Mouse (Mus musculus): ENCODE measurements around the gene Asah2. TPM values are rescaled to one million over a fixed set of nuclear protein-coding genes. Genes with fewer than 3 reads are reported as not detected.

Asah2 gene
- polyA plus RNA-seq, 1 experiment: 2.0 TPM

DNA sequence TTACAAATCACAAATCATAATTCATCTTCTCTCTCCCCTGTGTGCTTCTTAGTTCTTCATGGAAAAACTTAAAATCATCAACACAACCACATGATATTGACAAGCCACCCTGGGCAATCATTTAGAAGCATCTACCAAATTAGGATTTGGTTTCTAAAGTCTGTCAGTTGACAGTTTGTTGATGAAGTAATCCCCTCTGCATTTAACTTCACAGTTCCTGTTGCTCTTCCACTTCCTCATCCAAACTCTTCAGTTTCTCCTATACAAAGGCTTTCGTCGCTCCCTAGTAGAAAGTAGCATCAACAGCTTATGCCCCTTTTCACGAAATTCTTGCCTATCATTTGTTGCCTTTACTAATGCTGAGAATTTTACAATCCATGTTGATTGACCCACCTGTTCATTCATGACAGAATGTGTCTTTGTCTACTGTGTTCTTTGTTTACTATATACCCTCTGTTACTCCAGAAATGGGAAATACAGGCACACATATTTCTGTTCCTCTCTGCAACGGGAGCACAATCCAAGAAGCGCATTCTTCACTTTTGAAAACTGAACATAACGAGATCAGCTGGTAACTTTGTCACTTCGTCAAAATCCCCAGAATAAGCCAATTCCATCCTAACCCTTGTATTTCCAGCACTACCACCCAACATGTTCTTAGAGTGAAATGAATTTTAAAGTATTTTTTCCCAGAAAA, 157.1 kb downstream of the Asah2 start:
- Histone ChIP-seq H3K4me1 (ENCODE audit: control insufficient read depth, insufficient read depth, insufficient read length) (no peaks in the 10 kb centered on the region), H3K4me3 (ENCODE audit: extremely low read depth, insufficient read depth, insufficient read length) (no peak overlapping the region), H3K36me3 (ENCODE audit: control insufficient read depth, insufficient read depth, low read length) (no peaks in the 10 kb centered on the region), H3K27ac (ENCODE audit: insufficient read depth, low read length) (no peak overlapping the region), H3K27me3 (ENCODE audit: control insufficient read depth, insufficient read depth, low read length) (no peaks in the 10 kb centered on the region; the same call in 1 of the 2 replicates)
- no peak for DNase-seq (ENCODE audit: low read depth in 1 of 2, low spot score in 2 of 2)
- no peak for TF ChIP-seq POLR2A (IDR thresholded peaks at IDR 0.05; ENCODE audit: low read depth, low read length)
- no peak for TF ChIP-seq CTCF (IDR thresholded peaks at IDR 0.05; ENCODE audit: extremely low read depth, insufficient read depth, insufficient read length, insufficient replicate concordance)
- WGBS: 63% methylated on average over 7 of the region's 7 CpGs

Other genes starting within 250 kb of the Asah2 start
- gene A1cf, start 239.4 kb downstream of the Asah2 start, polyA plus RNA-seq (2012; rRNA removed): 0.05 and 0.07 TPM in 2 replicates

All from spleen, adult 2 months (tissue).